Mouse (Mus musculus) heart, postnatal 0 days (tissue): ENCODE measurements around the gene Krt24. TPM values are rescaled to one million over a fixed set of nuclear protein-coding genes. Genes with fewer than 3 reads are reported as not detected.

Experiments used
- ATAC-seq: fragments of 200-750 bp; cut with Nextera tagmentation; 2 replicates; pipeline ENCODE4 v1.8.0; 2017; ENCODE audit warnings: low read depth, moderate number of reproducible peaks, moderate library complexity; ENCODE audit not compliant: insufficient read depth
- DNase-seq: peaks from one replicate; pipeline ENCODE4 v3.0.0-alpha.2; 2016; ENCODE audit warnings: low spot score
- H3K27ac ChIP-seq: fragments of 300-500 bp; sonication (generic); 2 replicates; pipeline ENCODE4 v1.5.1; 2014; ENCODE audit warnings: low read depth, mild to moderate bottlenecking
- H3K27me3 ChIP-seq: fragments of 300-500 bp; sonication (generic); 2 replicates; pipeline ENCODE4 v1.6.1; 2014; ENCODE audit warnings: low read length, mixed read lengths; ENCODE audit not compliant: control insufficient read depth, insufficient read depth
- H3K36me3 ChIP-seq: fragments of 300-500 bp; sonication (generic); replicated peaks from 2 replicates; pipeline ENCODE4 v1.6.1; 2014; ENCODE audit warnings: low read length, mixed read lengths; ENCODE audit not compliant: control insufficient read depth, insufficient read depth
- H3K4me1 ChIP-seq: fragments of 300-500 bp; sonication (generic); 2 replicates; pipeline ENCODE4 v1.6.1; 2014; ENCODE audit warnings: antibody characterized with exemption; ENCODE audit not compliant: control insufficient read depth, insufficient read depth
- H3K4me2 ChIP-seq: fragments of 300-500 bp; sonication (generic); 2 replicates; pipeline ENCODE4 v1.6.1; 2014; ENCODE audit warnings: low read depth, mild to moderate bottlenecking, low read length, moderate library complexity
- H3K4me3 ChIP-seq: fragments of 300-500 bp; sonication (generic); 2 replicates; pipeline ENCODE4 v1.5.1; 2014; ENCODE audit warnings: low read depth, low read length
- H3K9ac ChIP-seq: fragments of 300-500 bp; sonication (generic); replicated peaks from 2 replicates; pipeline ENCODE4 v1.6.1; 2014; ENCODE audit warnings: low read depth, low read length, mixed read lengths
- H3K9me3 ChIP-seq: fragments of 300-500 bp; sonication (generic); replicated peaks from 2 replicates; pipeline ENCODE4 v1.6.1; 2016; ENCODE audit warnings: low read length; ENCODE audit not compliant: control insufficient read depth
- CTCF ChIP-seq: IDR thresholded peaks from 2 replicates; pipeline ENCODE4 v1.5.1; 2016; ENCODE audit warnings: antibody characterized with exemption, control low read depth, low read depth
- EP300 ChIP-seq: IDR thresholded peaks from 2 replicates; pipeline ENCODE4 v1.6.1; 2016; ENCODE audit warnings: antibody characterized with exemption, low read depth
- WGBS: fragments of 180-500 bp; shearing (Covaris S2); extraction: QIAGEN DNeasy Blood & Tissue Kit; methylation state at CpG from one replicate; pipeline ENCODE4 v1.1.7; 2014; 5-methylcytosine and 5-hydroxymethylcytosine counted together
- polyA plus RNA-seq: library from polyadenylated mRNA; unstranded; fragments of >200 nt; fragmentation: Nextera tagmentation; extraction: Ambion mirVana; gene quantifications from 2 replicates; pipeline ENCODE4 v1.2.1, GENCODE M21; 2015
- total RNA-seq: library from RNA; depleted of rRNA; stranded (reverse); fragments of >200 nt; gene quantifications from 2 replicates; pipeline ENCODE4 v1.2.3, GENCODE M21; 2014; ENCODE audit warnings: low replicate concordance; rRNA removed

The Krt24 gene
- total RNA-seq: not detected in 2 replicates
- polyA plus RNA-seq: not detected in 2 replicates

GRCm38 (mm10) chr11:99284833-99285312 lies at the start of gene Krt24:
TSS of gene Krt24 (minus strand) at chr11:99285262.
- no peak within 1 kb of the TSS for H3K9ac ChIP-seq
- no peaks in the 10 kb centered on the region for H3K9me3 ChIP-seq
- H3K4me3 ChIP-seq: no peak within 1 kb of the TSS
- H3K4me1 ChIP-seq: no peaks in the 10 kb centered on the region
- H3K36me3 ChIP-seq: no peaks in the 10 kb centered on the region
- no peak within 1 kb of the TSS for H3K27ac ChIP-seq
- ATAC-seq: no peak
- no peak for DNase-seq
- 43% methylated on average over 11 of the region's 11 CpGs for WGBS
- H3K4me2 ChIP-seq: no peak within 1 kb of the TSS
- TF ChIP-seq CTCF: no peak
- TF ChIP-seq EP300: no peak
- no peaks in the 10 kb centered on the region for H3K27me3 ChIP-seq

GRCm38 (mm10) chr11:99333426-99333825 lies 48.4 kb upstream of the Krt24 start:
- Histone ChIP-seq H3K27ac (no peak overlapping the region), H3K4me2 (no peak overlapping the region), H3K27me3 (no peaks in the 10 kb centered on the region), H3K9ac (no peak overlapping the region), H3K4me1 (no peaks in the 10 kb centered on the region), H3K9me3 (no peaks in the 10 kb centered on the region), H3K36me3 (no peaks in the 10 kb centered on the region), H3K4me3 (no peak overlapping the region)
- ATAC-seq: no peak
- no peak for DNase-seq
- TF ChIP-seq EP300 (no peak), CTCF (no peak)
- 72% methylated on average over 13 of the region's 13 CpGs for WGBS

DNA sequence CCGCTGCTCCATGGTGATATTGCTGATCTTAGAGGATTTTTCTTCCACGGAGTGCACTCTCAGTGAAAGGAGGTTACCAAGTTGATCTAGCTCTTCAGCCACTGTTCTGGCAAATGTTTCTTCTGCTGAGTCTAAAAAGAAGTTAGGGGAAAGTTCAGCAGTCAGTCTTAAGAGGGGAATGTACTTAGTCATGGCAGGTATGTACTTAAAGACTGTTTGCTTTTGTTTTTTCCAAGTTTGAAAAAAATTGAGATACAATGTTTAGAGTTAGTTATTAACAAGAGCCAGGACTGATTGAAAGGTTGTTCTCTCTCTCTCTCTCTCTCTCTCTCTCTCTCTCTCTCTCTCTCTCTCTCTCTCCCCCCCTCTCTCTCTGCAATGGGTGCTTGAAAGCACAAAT lies 44.6 kb upstream of the Krt24 start:
- no peak for ATAC-seq
- H3K9ac ChIP-seq: no peak overlapping the region
- no peak overlapping the region for H3K4me2 ChIP-seq
- H3K36me3 ChIP-seq: no peaks in the 10 kb centered on the region
- TF ChIP-seq CTCF: no peak
- no peak for TF ChIP-seq EP300
- WGBS: 63% methylated on average over 2 of the region's 2 CpGs
- no peak for DNase-seq
- no peak overlapping the region for H3K4me3 ChIP-seq
- no peak overlapping the region for H3K27ac ChIP-seq
- no peaks in the 10 kb centered on the region for H3K9me3 ChIP-seq
- no peaks in the 10 kb centered on the region for H3K27me3 ChIP-seq
- no peaks in the 10 kb centered on the region for H3K4me1 ChIP-seq

- H3K4me2 ChIP-seq: no peak within 1 kb of the TSS
- no peak within 1 kb of the TSS for H3K9ac ChIP-seq
- no peak for ATAC-seq
- no peak for TF ChIP-seq CTCF
- TF ChIP-seq EP300: no peak
- no peaks in the 10 kb centered on the region for H3K27me3 ChIP-seq
- H3K36me3 ChIP-seq: no peaks in the 10 kb centered on the region
- no peak for DNase-seq
- H3K27ac ChIP-seq: no peak within 1 kb of the TSS
- no peaks in the 10 kb centered on the region for H3K9me3 ChIP-seq
- H3K4me3 ChIP-seq: no peak within 1 kb of the TSS
- WGBS: 85% methylated on average over 11 of the region's 11 CpGs
- H3K4me1 ChIP-seq: no peaks in the 10 kb centered on the region
Observed at GRCm38 (mm10) chr11:99322851-99323250, 37.8 kb upstream of the Krt24 start, which contains the start of gene Krt25. TSS of gene Krt25 (minus strand) at chr11:99322951.

GRCm38 (mm10) chr11:99321094-99321493 lies 36.0 kb upstream of the Krt24 start:
- ATAC-seq (no peak), DNase-seq (no peak)
- no peak overlapping the region for H3K4me2 ChIP-seq
- no peaks in the 10 kb centered on the region for H3K36me3 ChIP-seq
- no peak overlapping the region for H3K4me3 ChIP-seq
- no peaks in the 10 kb centered on the region for H3K9me3 ChIP-seq
- H3K27me3 ChIP-seq: no peaks in the 10 kb centered on the region
- WGBS: 80% methylated on average over 14 of the region's 14 CpGs
- H3K9ac ChIP-seq: no peak overlapping the region
- H3K27ac ChIP-seq: no peak overlapping the region
- H3K4me1 ChIP-seq: no peaks in the 10 kb centered on the region
- TF ChIP-seq CTCF (no peak), EP300 (no peak)

GRCm38 (mm10) chr11:99319127-99319526 lies 34.1 kb upstream of the Krt24 start:
- no peaks in the 10 kb centered on the region for H3K4me1 ChIP-seq
- ATAC-seq (peak; percentile 79), DNase-seq (peak; percentile 30)
- H3K27me3 ChIP-seq: no peaks in the 10 kb centered on the region
- H3K4me3 ChIP-seq: peak overlapping the region; percentile 7; the same call in 1 of the 2 replicates
- no peaks in the 10 kb centered on the region for H3K9me3 ChIP-seq
- WGBS: 22% methylated on average over 9 of the region's 9 CpGs
- no peak for TF ChIP-seq EP300
- TF ChIP-seq CTCF: no peak
- no peaks in the 10 kb centered on the region for H3K36me3 ChIP-seq
- H3K4me2 ChIP-seq: peak overlapping the region; percentile 45
- H3K27ac ChIP-seq: no peak overlapping the region
- no peak overlapping the region for H3K9ac ChIP-seq
